Mouse (Mus musculus): ENCODE results near the gene Kansl1. TPM values are rescaled to one million over a fixed set of nuclear protein-coding genes. Genes with fewer than 3 reads are reported as not detected.
A peak's percentile ranks its signal among the peaks of the same experiment; 100 is the strongest.

Kansl1 gene
- total RNA-seq (2012; rRNA removed) (21.7 and 24.7 TPM in 2 replicates), total RNA-seq (2014; rRNA removed) (12.0 and 17.3 TPM in 2 replicates), polyA plus RNA-seq (2012; ENCODE audit: insufficient read length, low read depth) (46.6 and 48.4 TPM in 2 replicates)

- Histone ChIP-seq H3K27ac (ENCODE audit: insufficient read depth, low read depth) (0 out of 2 replicates have a peak within 1 kb of the TSS, but pooled peaks have one; percentile 1), H3K79me2 (replicated peaks; ENCODE audit: control insufficient read depth, extremely low read depth, insufficient read depth, poor library complexity, severe bottlenecking) (peaks cover 25% of the 10 kb centered on the region), H3K4me3 (replicated peaks in 1 of 3; ENCODE audit: low read depth in 2 of 3, low read length in 2 of 3, poor library complexity in 1 of 3) (peak within 1 kb of the TSS; percentile 57 to 98 (median 94)), H3K4me1 (ENCODE audit: control insufficient read depth in 1 of 2, insufficient read depth in 2 of 2) (peaks cover 5 to 38% of the 10 kb centered on the region in 2 experiments), H3K36me3 (replicated peaks in 1 of 2; ENCODE audit: control insufficient read depth in 1 of 2, insufficient read depth in 1 of 2, low read length in 1 of 2) (peaks cover 12 to 31% of the 10 kb centered on the region in 2 experiments), H3K9me3 (replicated peaks; ENCODE audit: low read length) (no peaks in the 10 kb centered on the region), H3K27me3 (replicated peaks) (no peaks in the 10 kb centered on the region), H3K4me2 (ENCODE audit: insufficient read depth, low read depth, poor library complexity, severe bottlenecking) (peak within 1 kb of the TSS; percentile 76), H3K9ac (ENCODE audit: insufficient read depth, low read depth) (peak within 1 kb of the TSS; percentile 88)
- dilution Hi-C loops (cut with MboI; ENCODE audit: extremely low pct_ligation_motif_present, extremely low pct_unique_long_range_greater_than_20kb, low sequenced_read_pairs): no loop called here
- DNase-seq (ENCODE audit: extremely low read depth): no peak
- TF ChIP-seq ELF1 (IDR thresholded peaks at IDR 0.05; ENCODE audit: low read depth, low read length) (no peak), CHD2 (IDR thresholded peaks at IDR 0.05; ENCODE audit: low read length) (no peak), MYC (IDR thresholded peaks at IDR 0.05; ENCODE audit: low read depth, low read length) (no peak), SIN3A (IDR thresholded peaks at IDR 0.05; ENCODE audit: low read length) (no peak), MAX (IDR thresholded peaks at IDR 0.05; ENCODE audit: low read length) (no peak), BHLHE40 (IDR thresholded peaks at IDR 0.05; ENCODE audit: low read depth, low read length) (no peak), ZMIZ1 (IDR thresholded peaks at IDR 0.05; ENCODE audit: low read depth, low read length) (no peak), CTCF (conservative IDR thresholded peaks at IDR 0.05 in 1 of 2, IDR thresholded peaks at IDR 0.05 in 1 of 2; ENCODE audit: low read depth in 2 of 2, low read length in 2 of 2) (no peak), NELFE (IDR thresholded peaks at IDR 0.05; ENCODE audit: low read depth, low read length) (no peak), ETS1 (conservative IDR thresholded peaks at IDR 0.05; ENCODE audit: low read depth, low read length) (no peak), RAD21 (IDR thresholded peaks at IDR 0.05; ENCODE audit: low read depth, low read length) (no peak), HCFC1 (IDR thresholded peaks at IDR 0.05; ENCODE audit: low read depth, low read length) (no peak), TBP (conservative IDR thresholded peaks at IDR 0.05; ENCODE audit: low read depth, low read length) (no peak), JUN (IDR thresholded peaks at IDR 0.05; ENCODE audit: insufficient read depth, low read depth, low read length) (no peak), USF1 (IDR thresholded peaks at IDR 0.05; ENCODE audit: low read depth, low read length) (no peak), POLR2A (IDR thresholded peaks at IDR 0.05; ENCODE audit: low read depth, low read length) (no peak)
- in situ Hi-C loops (cut with MboI; ENCODE audit: low pct_ligation_motif_present, low pct_unique_long_range_greater_than_20kb, low sequenced_read_pairs): loop anchor here (10.0 kb wide), 1 partner anchor 164 kb away; no protein-coding TSS in a partner anchor
Observed at GRCm38 (mm10) chr11:104468751-104469268, at the start of gene Kansl1. Gene Kansl1, minus strand, starts transcription at chr11:104468861.

GRCm38 (mm10) chr11:104512436-104512835 lies 43.8 kb upstream of the Kansl1 start:
- in situ Hi-C loops (cut with MboI; ENCODE audit: low pct_ligation_motif_present, low pct_unique_long_range_greater_than_20kb, low sequenced_read_pairs): loop anchor here (10.0 kb wide), 1 partner anchor 72 kb away; no protein-coding TSS in a partner anchor
- H3K27me3 ChIP-seq (replicated peaks): no peaks in the 10 kb centered on the region
- no peak for DNase-seq (ENCODE audit: extremely low read depth)
- no peak overlapping the region for H3K27ac ChIP-seq (ENCODE audit: insufficient read depth, low read depth)
- TF ChIP-seq MAFK (IDR thresholded peaks at IDR 0.05; ENCODE audit: insufficient replicate concordance, low read length): no peak
- TF ChIP-seq ZMIZ1 (IDR thresholded peaks at IDR 0.05; ENCODE audit: low read depth, low read length): no peak
- no peak for TF ChIP-seq MXI1 (IDR thresholded peaks at IDR 0.05; ENCODE audit: low read depth, low read length)
- TF ChIP-seq ELF1 (IDR thresholded peaks at IDR 0.05; ENCODE audit: low read depth, low read length): no peak
- H3K4me2 ChIP-seq (ENCODE audit: insufficient read depth, low read depth, poor library complexity, severe bottlenecking): no peak overlapping the region
- H3K79me2 ChIP-seq (replicated peaks; ENCODE audit: control insufficient read depth, extremely low read depth, insufficient read depth, poor library complexity, severe bottlenecking): no peaks in the 10 kb centered on the region; the same call in 1 of the 2 replicates
- H3K36me3 ChIP-seq (replicated peaks in 1 of 2; ENCODE audit: control insufficient read depth in 1 of 2, insufficient read depth in 1 of 2, low read length in 1 of 2): peaks cover 52 to 93% of the 10 kb centered on the region in 2 experiments
- no peak overlapping the region for H3K9ac ChIP-seq (ENCODE audit: insufficient read depth, low read depth)
- no peaks in the 10 kb centered on the region for H3K4me1 ChIP-seq (ENCODE audit: control insufficient read depth in 1 of 2, insufficient read depth in 2 of 2)
- H3K4me3 ChIP-seq (replicated peaks in 1 of 3; ENCODE audit: low read depth in 2 of 3, low read length in 2 of 3, poor library complexity in 1 of 3): no peak overlapping the region
- dilution Hi-C loops (cut with MboI; ENCODE audit: extremely low pct_ligation_motif_present, extremely low pct_unique_long_range_greater_than_20kb, low sequenced_read_pairs): no loop called here
- no peaks in the 10 kb centered on the region for H3K9me3 ChIP-seq (replicated peaks; ENCODE audit: low read length)

Data from CH12.LX (cell line).